Mouse (Mus musculus): ENCODE results near the gene Hspa12b. TPM values are rescaled to one million over a fixed set of nuclear protein-coding genes. Genes with fewer than 3 reads are reported as not detected.
A peak's percentile ranks its signal among the peaks of the same experiment; 100 is the strongest.

Gene Hspa12b
- polyA plus RNA-seq, 1 experiment, result 2.6 TPM

- TF ChIP-seq POLR2A (IDR thresholded peaks at IDR 0.05; ENCODE audit: borderline replicate concordance, control insufficient read depth, low read depth, low read length), result no peak
- no peak for TF ChIP-seq CTCF (IDR thresholded peaks at IDR 0.05; ENCODE audit: control insufficient read depth, insufficient read depth, low read length)
- Histone ChIP-seq H3K4me1 (ENCODE audit: control insufficient read depth, insufficient read depth, low read length) (peaks cover 5% of the 10 kb centered on the region; the same call in 1 of the 2 replicates), H3K4me3 (replicated peaks; ENCODE audit: control insufficient read depth, low read depth, low read length) (no peak overlapping the region), H3K27ac (ENCODE audit: control insufficient read depth, insufficient read depth, low read depth, low read length, poor library complexity) (no peak overlapping the region)
- WGBS, result 85% methylated on average over 5 of the region's 5 CpGs
Measured at GRCm38 (mm10) chr2:131139287-131139686, 12.2 kb downstream of the Hspa12b start.

DNA sequence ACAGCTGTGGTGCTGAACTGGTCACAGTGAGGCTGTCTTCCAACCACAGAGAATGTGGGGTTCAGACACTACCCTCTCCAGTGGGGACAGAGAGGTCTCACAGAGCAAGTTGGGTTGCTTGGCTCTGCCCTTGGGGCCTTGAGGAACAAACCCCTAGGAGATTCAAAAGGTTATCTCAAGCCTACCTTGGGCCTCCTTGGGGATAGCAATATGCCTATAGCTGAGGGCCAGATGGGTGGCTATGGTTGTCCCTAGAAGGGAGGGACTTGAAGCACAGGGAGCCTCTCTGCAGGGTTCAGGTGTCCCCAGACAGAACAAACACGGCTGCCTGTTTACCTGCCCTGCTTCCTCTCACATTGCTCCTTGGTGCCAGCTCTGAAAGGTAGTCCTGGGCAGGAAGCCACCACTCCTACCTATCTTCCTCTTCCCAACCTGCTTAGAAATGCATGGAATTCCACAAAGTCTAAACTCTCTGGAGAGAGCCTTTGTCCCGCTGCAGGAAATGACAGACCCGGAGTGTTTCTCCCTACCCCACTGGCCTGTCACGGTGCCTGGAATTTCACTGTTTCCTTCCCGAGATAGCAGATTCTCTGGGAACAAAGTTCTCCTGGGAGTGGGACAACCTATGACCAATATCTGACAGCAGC, 12.9 kb downstream of the Hspa12b start:
- TF ChIP-seq CTCF (IDR thresholded peaks at IDR 0.05; ENCODE audit: control insufficient read depth, insufficient read depth, low read length) (no peak), POLR2A (IDR thresholded peaks at IDR 0.05; ENCODE audit: borderline replicate concordance, control insufficient read depth, low read depth, low read length) (no peak)
- Histone ChIP-seq H3K27ac (ENCODE audit: control insufficient read depth, insufficient read depth, low read depth, low read length, poor library complexity) (no peak overlapping the region), H3K4me3 (replicated peaks; ENCODE audit: control insufficient read depth, low read depth, low read length) (no peak overlapping the region), H3K4me1 (ENCODE audit: control insufficient read depth, insufficient read depth, low read length) (peaks cover 4% of the 10 kb centered on the region; the same call in 1 of the 2 replicates)
- WGBS, result 82% methylated on average over 5 of the region's 5 CpGs

- no peak for TF ChIP-seq CTCF (IDR thresholded peaks at IDR 0.05; ENCODE audit: control insufficient read depth, insufficient read depth, low read length)
- no peak for TF ChIP-seq POLR2A (IDR thresholded peaks at IDR 0.05; ENCODE audit: borderline replicate concordance, control insufficient read depth, low read depth, low read length)
- Histone ChIP-seq H3K27ac (ENCODE audit: control insufficient read depth, insufficient read depth, low read depth, low read length, poor library complexity) (no peak overlapping the region), H3K4me3 (replicated peaks; ENCODE audit: control insufficient read depth, low read depth, low read length) (no peak overlapping the region), H3K4me1 (ENCODE audit: control insufficient read depth, insufficient read depth, low read length) (peaks cover 2% of the 10 kb centered on the region; the same call in 1 of the 2 replicates)
- 81% methylated on average over 5 of the region's 5 CpGs for WGBS
Measured at GRCm38 (mm10) chr2:131140533-131140905, 13.4 kb downstream of the Hspa12b start.

GRCm38 (mm10) chr2:131141336-131141986, 14.4 kb downstream of the Hspa12b start:
- 92% methylated on average over 8 of the region's 8 CpGs for WGBS
- no peak overlapping the region for H3K27ac ChIP-seq (ENCODE audit: control insufficient read depth, insufficient read depth, low read depth, low read length, poor library complexity)
- no peak overlapping the region for H3K4me3 ChIP-seq (replicated peaks; ENCODE audit: control insufficient read depth, low read depth, low read length)
- no peak for TF ChIP-seq CTCF (IDR thresholded peaks at IDR 0.05; ENCODE audit: control insufficient read depth, insufficient read depth, low read length)
- no peak for TF ChIP-seq POLR2A (IDR thresholded peaks at IDR 0.05; ENCODE audit: borderline replicate concordance, control insufficient read depth, low read depth, low read length)
- peaks cover 2% of the 10 kb centered on the region; the same call in 1 of the 2 replicates for H3K4me1 ChIP-seq (ENCODE audit: control insufficient read depth, insufficient read depth, low read length)

- WGBS, result 53% methylated on average over 18 of the region's 18 CpGs
- no peak overlapping the region for H3K4me3 ChIP-seq (replicated peaks; ENCODE audit: control insufficient read depth, low read depth, low read length)
- no peak overlapping the region for H3K27ac ChIP-seq (ENCODE audit: control insufficient read depth, insufficient read depth, low read depth, low read length, poor library complexity)
- peak; percentile 76 for TF ChIP-seq CTCF (IDR thresholded peaks at IDR 0.05; ENCODE audit: control insufficient read depth, insufficient read depth, low read length)
- TF ChIP-seq POLR2A (IDR thresholded peaks at IDR 0.05; ENCODE audit: borderline replicate concordance, control insufficient read depth, low read depth, low read length), result no peak
- H3K4me1 ChIP-seq (ENCODE audit: control insufficient read depth, insufficient read depth, low read length), result no peaks in the 10 kb centered on the region; the same call in 1 of the 2 replicates
Measured at GRCm38 (mm10) chr2:131142592-131142991, 15.5 kb downstream of the Hspa12b start.

DNA sequence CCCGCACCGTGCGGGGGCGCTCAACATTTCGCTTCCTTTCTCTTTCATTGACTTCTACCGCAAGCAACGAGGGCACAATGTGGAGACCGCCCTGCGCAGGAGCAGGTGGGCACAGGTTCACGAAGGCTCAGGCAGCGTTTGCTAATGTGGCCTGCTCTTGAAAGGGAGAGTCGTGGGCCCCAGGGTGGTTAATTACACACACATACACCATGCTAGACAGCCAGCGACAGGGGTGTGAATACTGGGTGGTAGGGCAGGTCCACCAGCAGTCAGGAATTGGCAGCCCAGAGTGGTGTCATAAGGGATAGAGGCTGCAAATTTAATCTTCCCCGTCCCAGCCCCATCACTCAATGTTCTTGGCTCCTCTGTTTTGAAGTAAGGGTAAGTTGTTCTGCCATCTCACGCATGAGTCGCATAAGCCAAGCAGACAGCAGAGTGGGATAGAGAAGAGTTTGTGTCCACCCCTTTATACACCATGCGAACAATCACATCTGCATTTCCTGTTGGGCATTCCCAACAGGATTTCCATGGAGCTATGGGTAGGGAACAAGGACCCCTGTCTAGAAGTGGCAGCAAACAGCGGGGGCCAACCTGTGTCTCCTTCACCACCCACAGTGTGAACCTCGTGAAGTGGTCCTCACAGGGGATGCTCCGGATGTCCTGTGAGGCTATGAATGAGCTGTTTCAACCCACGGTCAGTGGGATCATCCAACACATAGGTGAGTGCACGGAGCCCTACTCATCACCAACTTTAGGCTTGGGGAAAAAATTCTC, 16.1 kb downstream of the Hspa12b start:
- 90% methylated on average over 22 of the region's 22 CpGs for WGBS
- H3K27ac ChIP-seq (ENCODE audit: control insufficient read depth, insufficient read depth, low read depth, low read length, poor library complexity), result no peak overlapping the region
- no peaks in the 10 kb centered on the region; the same call in 1 of the 2 replicates for H3K4me1 ChIP-seq (ENCODE audit: control insufficient read depth, insufficient read depth, low read length)
- no peak overlapping the region for H3K4me3 ChIP-seq (replicated peaks; ENCODE audit: control insufficient read depth, low read depth, low read length)
- TF ChIP-seq CTCF (IDR thresholded peaks at IDR 0.05; ENCODE audit: control insufficient read depth, insufficient read depth, low read length), result no peak
- TF ChIP-seq POLR2A (IDR thresholded peaks at IDR 0.05; ENCODE audit: borderline replicate concordance, control insufficient read depth, low read depth, low read length), result no peak

DNA sequence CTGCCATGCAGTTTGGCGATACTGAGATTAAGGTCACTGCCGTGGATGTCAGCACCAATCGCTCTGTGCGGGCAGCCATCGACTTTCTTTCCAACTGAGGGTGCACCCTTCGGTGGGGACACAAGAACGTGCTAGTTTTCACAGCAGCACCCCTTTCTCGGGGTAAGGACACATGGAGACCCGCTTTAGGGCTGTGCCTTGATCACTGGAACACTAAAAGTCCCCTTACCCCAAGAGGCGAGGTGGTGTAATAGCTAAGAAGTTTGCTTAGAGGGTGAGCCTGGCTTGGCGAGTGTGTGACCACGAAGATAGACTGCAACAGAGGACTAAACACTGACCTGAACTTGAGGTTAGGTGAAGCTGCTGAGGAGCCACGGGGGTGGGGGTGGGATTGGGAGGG, 18.0 kb downstream of the Hspa12b start:
- TF ChIP-seq POLR2A (IDR thresholded peaks at IDR 0.05; ENCODE audit: borderline replicate concordance, control insufficient read depth, low read depth, low read length), result no peak
- TF ChIP-seq CTCF (IDR thresholded peaks at IDR 0.05; ENCODE audit: control insufficient read depth, insufficient read depth, low read length), result no peak
- Histone ChIP-seq H3K4me1 (ENCODE audit: control insufficient read depth, insufficient read depth, low read length) (no peaks in the 10 kb centered on the region; the same call in 1 of the 2 replicates), H3K27ac (ENCODE audit: control insufficient read depth, insufficient read depth, low read depth, low read length, poor library complexity) (no peak overlapping the region), H3K4me3 (replicated peaks; ENCODE audit: control insufficient read depth, low read depth, low read length) (no peak overlapping the region)
- 84% methylated on average over 13 of the region's 13 CpGs for WGBS

DNA sequence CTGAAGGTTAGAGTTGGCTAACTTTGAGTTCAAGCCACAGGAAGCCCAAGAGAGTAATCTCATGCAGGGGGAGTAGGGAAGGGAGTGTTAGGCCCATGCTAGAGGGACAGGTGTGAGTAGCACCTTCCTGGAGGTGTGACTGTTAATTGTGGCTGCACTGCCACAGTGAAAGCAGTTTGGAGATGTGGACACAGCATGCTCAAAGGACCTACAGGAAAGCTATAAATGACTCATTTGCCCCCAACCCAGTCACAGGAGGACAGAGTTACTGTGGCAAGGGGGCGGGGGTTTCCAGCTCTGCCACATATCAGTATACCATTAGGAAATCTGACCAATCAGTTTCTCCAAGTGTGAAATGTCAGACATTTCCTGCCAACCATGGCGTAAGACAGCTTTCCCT, 18.5 kb downstream of the Hspa12b start:
- Histone ChIP-seq H3K27ac (ENCODE audit: control insufficient read depth, insufficient read depth, low read depth, low read length, poor library complexity) (no peak overlapping the region), H3K4me1 (ENCODE audit: control insufficient read depth, insufficient read depth, low read length) (no peaks in the 10 kb centered on the region; the same call in 1 of the 2 replicates)
- 62% methylated on average over 2 of the region's 2 CpGs for whole genome bisulfite sequencing

More for the DNA sequence above, 18.5 kb downstream of the Hspa12b start:
- H3K4me3 ChIP-seq (replicated peaks; ENCODE audit: control insufficient read depth, low read depth, low read length), result no peak overlapping the region
- TF ChIP-seq CTCF (IDR thresholded peaks at IDR 0.05; ENCODE audit: control insufficient read depth, insufficient read depth, low read length) (no peak), POLR2A (IDR thresholded peaks at IDR 0.05; ENCODE audit: borderline replicate concordance, control insufficient read depth, low read depth, low read length) (no peak)

Measured in bone marrow, adult 2 months (tissue).